Mouse (Mus musculus) limb, embryonic 15.5 days (tissue): ENCODE data around the gene Gpat3. TPM values are rescaled to one million over a fixed set of nuclear protein-coding genes. Genes with fewer than 3 reads are reported as not detected.

Experiments
- ATAC-seq: fragments of 200-750 bp; cut with Nextera tagmentation; 2 replicates; pipeline ENCODE4 v1.8.0; 2017; ENCODE audit warnings: low read depth, moderate TSS enrichment; ENCODE audit not compliant: insufficient number of reproducible peaks, low FRiP score, low TSS enrichment
- H3K27ac ChIP-seq: fragments of 300-500 bp; sonication (generic); 2 replicates; pipeline ENCODE4 v1.5.1; 2015; ENCODE audit warnings: moderate library complexity, mild to moderate bottlenecking, inconsistent platforms
- H3K27me3 ChIP-seq: fragments of 300-500 bp; sonication (generic); 2 replicates; pipeline ENCODE4 v1.6.1; 2015; ENCODE audit warnings: inconsistent platforms
- H3K36me3 ChIP-seq: fragments of 300-500 bp; sonication (generic); 2 replicates; pipeline ENCODE4 v1.6.1; 2015; ENCODE audit warnings: inconsistent platforms
- H3K4me1 ChIP-seq: fragments of 300-500 bp; sonication (generic); 2 replicates; pipeline ENCODE4 v1.6.1; 2015; ENCODE audit warnings: inconsistent platforms
- H3K4me2 ChIP-seq: fragments of 300-500 bp; sonication (generic); 2 replicates; pipeline ENCODE4 v1.6.1; 2015; ENCODE audit warnings: mild to moderate bottlenecking, inconsistent platforms
- H3K4me3 ChIP-seq: fragments of 300-500 bp; sonication (generic); 2 replicates; pipeline ENCODE4 v1.5.1; 2015; ENCODE audit warnings: mild to moderate bottlenecking, inconsistent platforms
- H3K9ac ChIP-seq: fragments of 300-500 bp; sonication (generic); 2 replicates; pipeline ENCODE4 v1.6.1; 2015; ENCODE audit warnings: inconsistent platforms
- H3K9me3 ChIP-seq: fragments of 300-500 bp; sonication (generic); 2 replicates; pipeline ENCODE4 v1.6.1; 2016; ENCODE audit warnings: inconsistent platforms
- WGBS: fragments of 180-500 bp; shearing (Covaris S2); methylation state at CpG from one replicate; pipeline ENCODE4 v1.1.7; 2015; 5-methylcytosine and 5-hydroxymethylcytosine counted together
- polyA plus RNA-seq: library from polyadenylated mRNA; unstranded; fragments of >200 nt; fragmentation: Nextera tagmentation; extraction: Ambion mirVana; gene quantifications from 2 replicates; pipeline ENCODE4 v1.2.1, GENCODE M21; 2015

Gene Gpat3
- polyA plus RNA-seq, 1 experiment from 2014 or later, result 2.0 TPM

DNA sequence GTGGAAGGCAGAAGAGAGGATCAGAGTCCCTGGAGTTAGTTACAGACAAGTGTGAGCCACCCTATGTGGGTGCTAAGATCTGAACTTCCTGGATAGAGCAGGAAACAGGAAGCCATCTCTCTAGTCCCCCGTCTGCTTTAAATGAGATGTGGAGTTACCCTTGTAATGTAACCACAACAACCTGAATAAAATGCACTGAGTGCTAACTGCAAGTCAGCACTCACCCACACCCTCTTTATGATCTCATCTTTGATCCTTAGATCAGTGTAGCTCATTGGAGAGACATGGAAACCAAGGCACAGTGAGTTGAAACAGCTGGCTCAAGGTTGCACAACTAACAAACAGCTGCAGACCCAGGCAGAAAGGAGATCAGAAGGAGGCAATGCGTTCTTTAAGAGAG, 84.2 kb downstream of the Gpat3 start:
- Histone ChIP-seq H3K9ac (no peak overlapping the region), H3K4me2 (no peak overlapping the region), H3K4me3 (no peak overlapping the region), H3K36me3 (no peaks in the 10 kb centered on the region), H3K4me1 (no peaks in the 10 kb centered on the region), H3K9me3 (no peaks in the 10 kb centered on the region), H3K27ac (no peak overlapping the region), H3K27me3 (no peaks in the 10 kb centered on the region)
- ATAC-seq, result no peak
- WGBS, result 58% methylated on average over 2 of the region's 2 CpGs

- Histone ChIP-seq H3K27me3 (no peaks in the 10 kb centered on the region; the same call in 1 of the 2 replicates), H3K4me1 (no peaks in the 10 kb centered on the region), H3K4me3 (no peak overlapping the region), H3K9me3 (no peaks in the 10 kb centered on the region), H3K27ac (no peak overlapping the region), H3K9ac (no peak overlapping the region), H3K36me3 (no peaks in the 10 kb centered on the region), H3K4me2 (no peak overlapping the region)
- WGBS, result 47% methylated on average over 11 of the region's 11 CpGs
- no peak for ATAC-seq
These were observed 98.2 kb downstream of the Gpat3 start for GRCm38 (mm10) chr5:100943716-100944115.

DNA sequence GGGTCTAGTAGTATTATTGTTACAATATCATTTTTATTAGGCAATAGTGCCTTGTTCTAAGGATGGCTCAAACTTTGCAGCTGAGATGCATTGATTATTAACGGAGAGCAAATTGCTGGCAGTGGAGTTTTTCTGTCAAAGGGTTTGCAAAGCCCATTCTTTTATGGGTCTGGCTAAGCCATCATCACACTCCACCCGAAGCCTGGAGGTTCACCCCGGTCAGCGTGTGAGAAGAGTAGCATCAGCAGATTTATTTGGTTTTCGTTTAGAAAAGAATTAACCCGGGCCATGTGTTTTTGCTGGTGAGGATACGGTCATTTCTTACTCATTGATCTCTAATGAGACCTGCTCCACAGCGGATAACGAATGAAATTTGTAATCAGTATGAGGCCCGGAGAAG, 99.8 kb downstream of the Gpat3 start:
- ATAC-seq, result no peak
- H3K4me1 ChIP-seq, result no peaks in the 10 kb centered on the region
- no peak overlapping the region for H3K27ac ChIP-seq
- H3K27me3 ChIP-seq, result no peaks in the 10 kb centered on the region; the same call in 1 of the 2 replicates
- no peak overlapping the region for H3K9ac ChIP-seq
- no peak overlapping the region for H3K4me2 ChIP-seq
- H3K36me3 ChIP-seq, result no peaks in the 10 kb centered on the region
- H3K4me3 ChIP-seq, result no peak overlapping the region
- H3K9me3 ChIP-seq, result no peaks in the 10 kb centered on the region
- 45% methylated on average over 10 of the region's 10 CpGs for WGBS

Other genes starting within 250 kb of the Gpat3 start
- 40.7 and 48.0 TPM in 2 replicates for gene Coq2, start 170.6 kb upstream of the Gpat3 start, polyA plus RNA-seq
- 5.8 and 6.1 TPM in 2 replicates for gene Hpse, start 126.0 kb upstream of the Gpat3 start, polyA plus RNA-seq
- 12.1 and 15.2 TPM in 2 replicates for gene Helq, start 47.1 kb upstream of the Gpat3 start, polyA plus RNA-seq
- 126 and 152 TPM in 2 replicates for gene Mrps18c, start 47.1 kb upstream of the Gpat3 start, polyA plus RNA-seq
- 24.7 and 27.4 TPM in 2 replicates for gene Abraxas1, start 24.7 kb upstream of the Gpat3 start, polyA plus RNA-seq